Mouse (Mus musculus): ENCODE results near the gene Hint1.
A peak's percentile ranks its signal among the peaks of the same experiment; 100 is the strongest.
"Not testable (repeated sequence)": the region's sequence is repeated elsewhere in the genome, so short reads cannot be mapped to it uniquely, and the experiment has no call there.

The Hint1 gene

DNA sequence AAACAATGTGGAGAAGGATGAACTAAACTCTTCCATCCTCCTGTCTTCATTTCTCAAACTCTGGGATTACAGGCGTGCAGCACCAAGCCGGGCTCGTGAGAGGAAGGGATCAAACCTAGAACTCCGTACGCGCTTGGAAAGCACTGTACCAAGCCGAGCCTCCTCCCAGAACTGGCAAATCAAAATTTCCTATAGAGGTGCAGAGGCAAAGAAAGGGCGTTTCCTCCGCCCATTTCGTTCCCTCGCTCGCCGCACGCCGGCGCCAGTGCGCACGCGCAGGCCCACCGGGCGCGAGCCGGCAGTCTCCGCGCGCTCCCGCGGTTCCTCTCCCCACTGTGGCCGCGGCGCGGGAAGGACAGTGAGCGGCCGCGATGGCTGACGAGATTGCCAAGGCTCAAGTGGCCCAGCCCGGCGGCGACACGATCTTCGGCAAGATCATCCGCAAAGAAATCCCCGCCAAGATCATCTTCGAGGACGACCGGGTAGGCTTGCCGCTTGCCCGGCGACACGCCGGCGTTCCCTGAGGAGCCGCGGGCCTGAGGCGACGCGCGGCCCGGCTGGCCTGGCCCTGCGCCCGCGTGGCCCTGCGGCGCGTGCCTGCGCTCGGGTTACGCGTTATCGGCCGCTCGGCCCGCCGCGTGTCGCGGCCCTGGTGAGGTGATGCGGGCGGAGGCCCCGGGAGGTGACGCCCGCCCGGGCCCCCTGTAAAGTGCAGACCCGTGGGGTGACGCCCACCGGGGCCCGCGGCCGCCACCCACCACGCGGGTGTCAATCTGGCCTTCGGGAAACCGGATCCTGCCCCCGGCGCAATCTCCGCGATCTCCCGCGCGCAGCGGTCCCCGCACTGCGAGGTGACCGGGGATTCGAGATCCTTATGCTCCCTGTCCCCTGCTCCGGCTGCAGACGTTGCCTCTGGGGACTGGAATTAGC lies at the start of gene Hint1:
Gene Hint1, plus strand, starts transcription at position 265 of the 930 bp plus-strand sequence.
- DNase-seq (ENCODE audit: low spot score in 2 of 2) = peak; percentile 84 to 92

- no peak for DNase-seq (ENCODE audit: low spot score in 2 of 2)
Measured at GRCm38 (mm10) chr11:54817449-54817848, 48.7 kb upstream of the Hint1 start.

DNA sequence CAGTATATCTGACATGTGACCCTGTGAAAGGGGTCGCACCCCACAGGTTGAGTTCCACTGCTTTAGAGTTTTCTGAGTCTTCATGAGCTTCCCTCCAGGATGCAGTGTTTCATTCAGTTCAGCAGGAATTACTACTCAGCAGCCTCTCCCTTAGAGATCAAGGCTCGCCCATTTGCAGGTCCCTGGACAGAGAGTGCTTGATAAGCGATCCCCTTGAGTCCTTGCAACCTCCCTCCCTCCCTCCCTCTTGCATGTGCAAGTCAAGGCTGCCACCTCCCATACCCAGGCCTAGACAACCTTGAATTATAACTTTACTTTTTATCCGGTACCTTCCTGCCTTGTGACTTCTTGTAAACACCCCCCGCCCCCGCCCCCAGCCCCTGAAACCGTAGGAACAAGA lies 46.7 kb upstream of the Hint1 start:
- DNase-seq (ENCODE audit: low spot score in 2 of 2) = no peak

DNA sequence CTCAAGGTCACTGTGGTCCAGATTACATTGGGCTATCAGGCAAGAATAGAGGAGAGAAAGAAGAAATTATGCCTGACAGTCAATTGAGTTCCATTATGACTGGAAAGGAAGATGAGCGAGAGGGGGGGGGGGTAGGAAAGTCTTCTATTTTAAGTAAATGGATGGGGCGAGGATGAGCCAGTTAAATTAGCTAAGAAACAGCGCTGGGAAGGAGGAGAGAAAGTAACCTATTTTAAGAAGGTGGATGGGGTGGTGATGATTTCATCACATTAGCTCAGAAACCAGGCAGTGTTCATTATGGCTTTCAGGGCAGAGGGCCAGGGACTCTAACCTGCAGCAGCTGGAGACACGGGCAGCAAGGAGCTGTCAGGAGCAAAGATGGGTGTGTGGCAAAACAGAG lies 42.7 kb upstream of the Hint1 start:
- DNase-seq (ENCODE audit: low spot score in 2 of 2) = no peak

- no peak for DNase-seq (ENCODE audit: low spot score in 2 of 2)
Measured at GRCm38 (mm10) chr11:54825774-54826173, 40.4 kb upstream of the Hint1 start.

DNA sequence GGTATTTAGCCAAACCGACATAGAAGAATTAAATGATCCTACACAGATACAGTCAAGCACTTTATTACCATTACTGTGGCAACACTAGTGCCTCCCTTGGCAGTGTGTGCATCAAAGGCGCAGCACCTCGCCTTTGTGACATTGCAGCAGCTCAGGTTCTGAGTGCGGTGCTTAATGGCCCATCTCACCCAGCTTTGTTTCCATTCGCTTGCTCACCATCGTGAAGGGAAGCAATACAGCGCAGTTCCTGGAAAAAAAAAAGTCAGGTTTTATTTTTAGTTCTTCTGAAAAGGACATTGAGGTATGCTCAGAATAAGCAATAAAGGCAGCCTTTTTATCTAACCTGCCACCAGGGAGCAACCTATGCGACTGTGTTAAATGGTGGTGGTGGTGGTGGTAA lies 39.4 kb upstream of the Hint1 start:
- no peak for DNase-seq (ENCODE audit: low spot score in 2 of 2)

- no peak for DNase-seq (ENCODE audit: low spot score in 2 of 2)
Measured at GRCm38 (mm10) chr11:54833833-54834232, 32.4 kb upstream of the Hint1 start.

GRCm38 (mm10) chr11:54834596-54834995 lies 31.6 kb upstream of the Hint1 start:
- DNase-seq (ENCODE audit: low spot score in 2 of 2) = peak in 1 of 2 experiments; percentile 38

DNA sequence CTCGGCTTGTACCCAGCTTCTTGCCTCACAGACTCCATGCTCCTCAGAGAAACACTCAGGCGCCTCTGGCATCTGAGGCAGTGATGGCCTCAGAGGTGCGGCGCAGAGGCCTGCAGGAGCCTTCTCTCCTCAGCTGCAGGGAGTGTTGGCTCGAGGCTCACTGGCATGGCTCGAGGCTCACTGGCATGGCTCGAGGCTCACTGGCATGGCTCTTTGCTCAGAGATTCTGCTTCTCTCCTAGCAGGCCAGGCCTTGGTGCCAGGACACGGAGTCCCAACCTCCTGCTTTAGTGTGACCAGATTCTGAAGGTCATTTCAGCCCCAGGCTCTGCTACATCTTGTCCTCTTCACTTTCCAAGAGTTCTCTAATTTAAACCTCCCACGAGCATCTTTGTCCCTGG lies 30.1 kb upstream of the Hint1 start:
- peak in 1 of 2 experiments; percentile 28 for DNase-seq (ENCODE audit: low spot score in 2 of 2)

GRCm38 (mm10) chr11:54839696-54840095 lies 26.5 kb upstream of the Hint1 start:
- no peak for DNase-seq (ENCODE audit: low spot score in 2 of 2)

- DNase-seq (ENCODE audit: low spot score in 2 of 2) = no peak
Measured at GRCm38 (mm10) chr11:54840891-54841290, 25.3 kb upstream of the Hint1 start.

DNA sequence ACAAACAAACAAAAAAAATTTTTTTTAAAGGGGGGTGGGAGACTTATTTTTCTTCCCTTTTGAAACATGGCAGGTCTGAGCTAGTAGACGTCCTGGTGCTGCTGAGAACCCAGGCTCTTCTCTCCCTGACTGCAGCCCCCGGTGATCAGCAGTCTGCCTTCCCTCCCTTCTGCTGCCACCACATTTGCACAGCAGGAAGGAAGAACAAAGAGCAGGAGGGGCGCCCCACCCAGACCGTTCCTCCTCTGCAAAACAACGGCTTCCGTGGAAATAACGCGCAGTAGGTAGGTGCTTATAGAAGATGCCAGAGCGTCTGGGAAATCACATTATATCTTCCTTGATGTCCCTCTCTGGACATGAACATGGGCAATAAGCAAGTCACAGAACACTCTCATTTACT lies 21.8 kb upstream of the Hint1 start:
- peak; percentile 71 to 74 for DNase-seq (ENCODE audit: low spot score in 2 of 2)

GRCm38 (mm10) chr11:54844959-54845358 lies 21.2 kb upstream of the Hint1 start:
- DNase-seq (ENCODE audit: low spot score in 2 of 2) = peak; percentile 27 to 36

- no peak for DNase-seq (ENCODE audit: low spot score in 2 of 2)
Measured at GRCm38 (mm10) chr11:54845470-54846442, 20.4 kb upstream of the Hint1 start.

GRCm38 (mm10) chr11:54849961-54850758 lies 16.0 kb upstream of the Hint1 start:
- peak; percentile 55 to 60 for DNase-seq (ENCODE audit: low spot score in 2 of 2)

GRCm38 (mm10) chr11:54851656-54852055 lies 14.5 kb upstream of the Hint1 start:
- DNase-seq (ENCODE audit: low spot score in 2 of 2) = no peak

- not testable (repeated sequence) for DNase-seq (ENCODE audit: low spot score in 2 of 2)
Measured at GRCm38 (mm10) chr11:54858880-54859279, 7.3 kb upstream of the Hint1 start.

GRCm38 (mm10) chr11:54859322-54860165 lies 6.6 kb upstream of the Hint1 start:
- DNase-seq (ENCODE audit: low spot score in 2 of 2) = peak; percentile 28 to 35

DNA sequence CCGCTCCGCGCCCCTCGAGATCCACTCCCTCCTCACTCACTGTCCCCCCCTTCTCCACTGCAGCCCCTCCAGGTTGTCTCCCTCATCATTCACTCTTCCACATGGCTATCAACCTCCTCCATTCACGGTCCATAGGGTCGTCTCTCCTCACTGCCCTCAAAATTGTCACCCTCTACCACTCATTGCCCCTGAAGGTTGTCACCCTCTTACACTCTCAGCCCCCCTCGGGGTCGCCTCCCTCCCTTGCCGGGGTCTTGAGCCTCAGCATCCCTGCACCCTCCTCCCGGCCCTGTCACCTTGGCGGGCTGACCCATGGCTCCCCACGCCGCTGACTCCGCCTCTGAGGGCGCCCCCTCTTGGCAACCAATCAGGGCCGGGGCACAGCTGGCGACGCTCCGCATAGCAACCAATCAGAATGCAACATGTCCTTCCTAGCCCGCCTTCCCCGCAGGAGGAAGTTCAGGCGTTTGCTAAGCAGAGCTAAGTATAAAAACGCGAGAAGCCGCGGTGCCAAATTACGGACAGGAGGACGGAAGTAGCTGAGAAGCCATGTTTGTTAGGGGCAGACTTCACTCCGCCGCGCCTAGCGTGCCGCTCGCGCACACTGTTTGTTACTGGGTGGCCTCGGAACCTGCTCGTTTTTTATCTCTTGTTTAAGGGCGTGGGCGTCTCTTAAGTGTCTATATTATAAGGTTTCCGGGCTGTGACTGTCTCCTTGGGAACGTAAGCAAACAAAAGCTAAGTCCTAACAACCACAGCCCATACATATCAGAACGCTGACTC lies 5.7 kb upstream of the Hint1 start, which contains the start of gene Lyrm7:
Gene Lyrm7, minus strand, starts transcription at position 661 of the 783 bp plus-strand sequence.
- DNase-seq (ENCODE audit: low spot score in 2 of 2) = peak; percentile 96

Data from thymus, postnatal 10 days (tissue).